Mouse (Mus musculus): ENCODE results near the gene Usp35. TPM values are rescaled to one million over a fixed set of nuclear protein-coding genes. Genes with fewer than 3 reads are reported as not detected.

Usp35 gene
- polyA plus RNA-seq (2014; fragmentation: Illumina TruSeq; extraction: RNeasy Lipid Tissue Mini Kit (QIAGEN cat#74804); ENCODE audit: low read depth, low replicate concordance), result 0.11 TPM

DNA sequence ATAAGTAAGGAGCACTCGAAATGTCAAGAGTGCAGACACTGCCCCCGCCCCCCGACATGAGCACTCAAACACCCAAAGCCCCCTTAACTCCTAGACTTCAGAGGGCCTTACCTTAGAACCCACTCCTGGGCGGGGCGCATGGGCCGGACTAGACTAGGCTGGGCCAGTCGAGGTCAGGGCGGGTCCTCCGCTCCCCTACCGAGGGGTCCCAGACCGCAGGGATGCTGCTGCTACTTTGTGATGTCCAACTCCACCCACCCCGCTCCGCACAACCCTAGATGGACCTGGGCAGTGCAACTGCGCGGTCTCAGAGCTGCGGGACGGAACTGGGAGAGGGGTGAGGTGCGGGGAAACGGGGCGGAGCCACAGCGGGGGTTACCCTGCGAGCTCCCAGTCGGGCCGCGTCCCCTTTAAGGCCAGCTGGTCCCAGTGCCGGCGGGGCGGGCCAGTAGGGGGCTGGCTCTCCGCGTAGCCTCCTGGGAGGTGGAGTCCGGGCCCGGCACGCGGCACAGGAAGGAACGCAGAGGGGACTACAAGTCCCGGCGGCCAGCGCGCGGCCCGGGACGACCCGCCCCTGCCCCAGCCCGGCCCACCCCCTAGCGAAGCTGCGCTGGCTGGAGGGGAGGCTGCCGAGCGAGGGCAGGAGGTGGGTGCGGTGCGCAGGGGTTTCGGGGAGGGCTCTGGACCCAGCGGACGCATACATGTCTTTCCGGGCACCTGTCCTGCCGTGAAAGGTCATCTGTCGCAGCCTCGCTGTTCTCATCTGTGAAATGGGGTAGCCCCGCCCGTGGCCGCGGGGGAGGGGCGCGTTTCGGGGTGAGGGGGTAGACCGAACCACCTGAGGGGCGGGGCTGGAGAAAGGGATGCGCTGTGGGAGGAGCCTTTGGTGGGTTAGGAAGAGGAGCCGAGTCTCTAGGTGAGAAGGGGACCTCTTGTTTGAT lies at the start of gene Usp35, which contains the start of gene Kctd21:
Gene Usp35, minus strand, starts transcription at position 295 of the 941 bp plus-strand sequence.
Gene Kctd21, plus strand, starts transcription at position 602 of the 941 bp plus-strand sequence.

Other genes starting within 250 kb of the Usp35 start
- gene Kctd21, start 307 bp upstream of the Usp35 start, polyA plus RNA-seq (2014; fragmentation: Illumina TruSeq; extraction: RNeasy Lipid Tissue Mini Kit (QIAGEN cat#74804); ENCODE audit: low read depth, low replicate concordance), result 4.2 TPM
- 10.1 TPM for gene Alg8, start 39.6 kb upstream of the Usp35 start, polyA plus RNA-seq (2014; fragmentation: Illumina TruSeq; extraction: RNeasy Lipid Tissue Mini Kit (QIAGEN cat#74804); ENCODE audit: low read depth, low replicate concordance)
- gene Ndufc2, start 68.0 kb upstream of the Usp35 start, polyA plus RNA-seq (2014; fragmentation: Illumina TruSeq; extraction: RNeasy Lipid Tissue Mini Kit (QIAGEN cat#74804); ENCODE audit: low read depth, low replicate concordance), result 164 TPM
- 105 TPM for gene Thrsp, start 85.7 kb upstream of the Usp35 start, polyA plus RNA-seq (2014; fragmentation: Illumina TruSeq; extraction: RNeasy Lipid Tissue Mini Kit (QIAGEN cat#74804); ENCODE audit: low read depth, low replicate concordance)
- 0.24 TPM for gene Kctd14, start 119.3 kb upstream of the Usp35 start, polyA plus RNA-seq (2014; fragmentation: Illumina TruSeq; extraction: RNeasy Lipid Tissue Mini Kit (QIAGEN cat#74804); ENCODE audit: low read depth, low replicate concordance)
- gene Ints4, start 148.9 kb upstream of the Usp35 start, polyA plus RNA-seq (2014; fragmentation: Illumina TruSeq; extraction: RNeasy Lipid Tissue Mini Kit (QIAGEN cat#74804); ENCODE audit: low read depth, low replicate concordance), result 22.5 TPM
- 16.2 TPM for gene Aamdc, start 247.5 kb upstream of the Usp35 start, polyA plus RNA-seq (2014; fragmentation: Illumina TruSeq; extraction: RNeasy Lipid Tissue Mini Kit (QIAGEN cat#74804); ENCODE audit: low read depth, low replicate concordance)
- gene Rsf1, start 247.9 kb upstream of the Usp35 start, polyA plus RNA-seq (2014; fragmentation: Illumina TruSeq; extraction: RNeasy Lipid Tissue Mini Kit (QIAGEN cat#74804); ENCODE audit: low read depth, low replicate concordance), result 6.8 TPM